Mouse (Mus musculus) cortical plate, adult 2 months (tissue): Measurements from ENCODE around the gene Olfr43.

Source experiments
- CTCF ChIP-seq: fragments of 200-500 bp; IDR thresholded peaks from 2 replicates; pipeline ENCODE4 v1.5.1; 2011; ENCODE audit warnings: mild to moderate bottlenecking, control low read depth, low read length; ENCODE audit not compliant: insufficient read depth; ENCODE audit errors: extremely low read depth
- POLR2A ChIP-seq: fragments of 200-500 bp; IDR thresholded peaks from 2 replicates; pipeline ENCODE4 v1.6.1; 2011; ENCODE audit warnings: mild to moderate bottlenecking, low read length, control low read depth; ENCODE audit not compliant: insufficient read depth; ENCODE audit errors: extremely low read depth

- TF ChIP-seq CTCF = no peak
- no peak for TF ChIP-seq POLR2A
Measured at GRCm38 (mm10) chr11:74211279-74211678, at the start of gene Olfr43.
